Mouse (Mus musculus) Patski (cell line): Measurements from ENCODE around the gene Zzz3. TPM values are rescaled to one million over a fixed set of nuclear protein-coding genes. Genes with fewer than 3 reads are reported as not detected.

ENCODE experiments used
- ATAC-seq: fragments of 100-300 bp; one replicate; pipeline ENCODE4 v1.8.0; 2021
- CTCF ChIA-PET: fragments of 350-600 bp; sonication (Branson Sonifier 250); formaldehyde crosslinking; loops from one replicate; lab custom pipeline; 2022; ENCODE audit warnings: inconsistent platforms; lab: Charles Lee
- POLR2A ChIA-PET: fragments of 350-600 bp; sonication (Branson Sonifier 250); formaldehyde crosslinking; loops from one replicate; lab custom pipeline; 2022; ENCODE audit warnings: antibody characterized with exemption, inconsistent platforms; lab: Charles Lee
- DNase-seq: peaks from one replicate; pipeline ENCODE4 v3.0.0-alpha.2; 2011; ENCODE audit warnings: low read depth, low spot score
- H3K27me3 ChIP-seq: fragments of 371-371 bp; one replicate; pipeline ENCODE4 v1.5.1; 2021
- CTCF ChIP-seq: fragments of 100-300 bp; IDR thresholded peaks from one replicate; pipeline ENCODE4 v1.5.1; 2021
- in situ Hi-C: fragments of 300-500 bp; cut with MboI; formaldehyde crosslinking; loops from 3 replicates; pipeline ENCODE4 v1.11.1; 2018; ENCODE audit warnings: low pct_unique_long_range_greater_than_20kb, mixed read lengths
- polyA plus RNA-seq: library from polyadenylated mRNA; unstranded; gene quantifications from one replicate; pipeline ENCODE4 v1.2.3, GENCODE M21; 2021

Gene Zzz3
- polyA plus RNA-seq, 1 experiment from 2014 or later = 63.4 TPM

DNA sequence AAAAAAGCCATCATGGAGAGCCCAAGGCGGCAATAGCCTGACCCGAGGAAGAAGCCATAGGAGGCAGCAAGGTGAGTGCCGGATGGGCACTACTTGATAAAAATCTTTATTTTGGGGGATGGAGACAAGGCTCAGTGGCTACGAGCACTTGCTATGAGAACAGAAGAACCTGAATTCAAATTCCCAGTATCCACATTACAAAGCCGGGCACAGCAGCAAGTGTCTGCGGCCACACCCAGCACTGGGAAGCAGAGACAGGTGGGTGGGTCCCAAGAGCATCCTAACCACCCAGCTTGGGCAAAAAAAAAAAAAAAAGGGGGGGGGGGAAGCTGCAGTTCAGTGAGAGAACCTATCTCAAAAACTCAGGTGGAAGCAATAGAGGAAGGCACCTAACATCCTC is 85.1 kb downstream of the Zzz3 start:
- ChIA-PET CTCF (interaction anchor here (1.2 to 1.7 kb wide), 3 partner anchors 11 to 232 kb away, joined by 3 to 5 read pairs (median 4); no protein-coding TSS in a partner anchor), POLR2A (interaction anchor here (0.6 kb wide), 1 partner anchor 103 kb away, joined by 3 read pairs; no protein-coding TSS in a partner anchor)
- no peak for TF ChIP-seq CTCF
- ATAC-seq (no peak), DNase-seq (no peak)
- H3K27me3 ChIP-seq = no peaks in the 10 kb centered on the region
- in situ Hi-C loops = no loop called here

DNA sequence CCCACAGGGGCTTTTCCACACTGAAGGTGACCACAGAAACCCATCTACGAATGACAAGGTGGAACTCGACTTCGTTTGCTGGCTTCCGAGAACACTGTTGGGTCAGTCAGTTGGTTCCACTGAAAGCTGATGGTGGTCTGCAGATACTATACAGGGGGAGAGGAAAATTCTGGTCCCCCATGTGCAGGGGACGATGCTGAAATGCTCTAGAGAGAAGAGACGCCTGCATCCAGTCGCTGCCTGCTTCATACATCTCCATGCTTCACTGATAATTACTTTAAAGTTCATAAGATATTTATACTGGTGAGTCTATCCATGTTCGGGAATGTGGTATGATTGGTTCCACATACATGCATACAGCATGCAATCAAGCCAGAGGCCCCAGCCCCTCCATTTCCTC is 86.9 kb downstream of the Zzz3 start:
- CTCF ChIA-PET = interaction anchor here (0.9 to 1.0 kb wide), 2 partner anchors 39 to 87 kb away, joined by 3 read pairs; no protein-coding TSS in a partner anchor
- DNase-seq = no peak
- POLR2A ChIA-PET = interaction anchor here (0.7 kb wide), 1 partner anchor 32 kb away, joined by 3 read pairs; no protein-coding TSS in a partner anchor
- no peak for ATAC-seq
- H3K27me3 ChIP-seq = no peaks in the 10 kb centered on the region
- in situ Hi-C loops = no loop called here
- no peak for TF ChIP-seq CTCF

DNA sequence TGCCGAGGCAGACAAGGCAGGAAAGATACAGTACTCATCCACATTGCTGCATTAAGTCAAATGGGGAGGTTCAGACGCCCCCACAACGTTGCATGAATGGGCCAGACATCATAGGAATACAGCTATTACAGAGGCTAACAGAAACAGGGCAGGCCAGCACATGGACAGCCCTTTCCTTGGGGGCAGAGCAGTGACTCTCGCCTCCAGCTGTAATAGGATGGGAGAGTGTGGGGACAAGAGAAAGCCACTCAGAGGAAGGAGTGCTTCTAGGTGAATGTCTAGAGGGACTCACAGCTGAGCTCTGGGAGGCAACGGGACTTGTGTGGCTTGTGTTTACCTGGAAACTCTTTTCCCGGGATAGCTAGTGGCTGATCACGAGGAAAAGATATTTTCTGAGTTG is 88.5 kb downstream of the Zzz3 start:
- POLR2A ChIA-PET = interaction anchor here (1.2 to 2.1 kb wide), 2 partner anchors 22 to 25 kb away, joined by 3 to 4 read pairs; no protein-coding TSS in a partner anchor
- ATAC-seq (peak; percentile 75), DNase-seq (no peak)
- CTCF ChIA-PET = interaction anchor here (0.8 to 1.6 kb wide), 7 partner anchors 9 to 227 kb away, joined by 3 to 6 read pairs (median 3); no protein-coding TSS in a partner anchor
- in situ Hi-C loops = no loop called here
- H3K27me3 ChIP-seq = no peaks in the 10 kb centered on the region
- TF ChIP-seq CTCF = no peak

DNA sequence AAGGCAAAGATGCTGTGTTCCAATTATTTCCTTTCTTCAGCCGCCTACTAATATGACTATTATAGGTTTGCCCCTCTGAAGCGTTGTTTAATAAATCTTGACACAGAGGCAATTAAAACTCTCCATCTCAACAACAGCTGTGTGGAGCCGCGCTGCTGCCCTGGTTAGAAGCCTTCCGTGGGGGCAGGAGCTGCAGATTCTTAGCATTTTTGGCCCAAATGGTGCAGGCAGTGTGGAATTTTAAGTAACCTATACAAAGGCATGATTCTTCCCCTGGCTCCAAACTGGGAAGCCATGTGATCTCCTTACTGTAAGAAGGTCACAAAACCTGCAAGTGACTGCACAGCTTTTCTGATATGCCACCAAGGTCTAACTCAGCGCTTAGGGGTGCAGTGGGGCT is 88.9 kb downstream of the Zzz3 start:
- ATAC-seq (peak; percentile 85), DNase-seq (no peak)
- ChIA-PET CTCF (interaction anchor here (0.8 to 1.6 kb wide), 8 partner anchors 10 to 226 kb away, joined by 3 to 6 read pairs (median 4); no protein-coding TSS in a partner anchor), POLR2A (interaction anchor here (1.2 to 2.1 kb wide), 3 partner anchors 22 to 26 kb away, joined by 3 to 4 read pairs (median 4); no protein-coding TSS in a partner anchor)
- no peaks in the 10 kb centered on the region for H3K27me3 ChIP-seq
- in situ Hi-C loops = no loop called here
- no peak for TF ChIP-seq CTCF

DNA sequence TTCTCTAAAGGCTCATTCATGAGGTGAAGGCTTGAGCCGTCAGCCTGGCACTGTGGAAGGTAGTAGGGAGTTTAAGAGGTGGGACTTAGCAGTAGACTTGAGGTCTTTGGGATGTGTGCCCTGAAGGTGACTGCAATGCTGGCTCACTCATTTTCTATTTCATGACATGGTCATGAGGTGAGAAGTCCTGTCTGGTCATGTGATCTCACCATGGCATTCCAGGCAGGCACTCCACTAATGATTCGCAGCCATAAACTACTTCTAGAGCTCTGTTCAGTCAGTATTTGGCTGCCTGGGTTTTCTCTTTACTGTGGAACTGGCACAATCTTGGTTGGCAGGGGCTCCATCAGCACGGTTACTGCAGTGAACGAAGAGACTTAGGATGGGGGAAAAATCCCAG is 93.7 kb downstream of the Zzz3 start:
- in situ Hi-C loops = no loop called here
- DNase-seq = no peak
- ATAC-seq = no peak
- no peaks in the 10 kb centered on the region for H3K27me3 ChIP-seq
- CTCF ChIA-PET = interaction anchor here (0.8 to 1.6 kb wide), 9 partner anchors 11 to 262 kb away, joined by 3 to 5 read pairs (median 3); no protein-coding TSS in a partner anchor
- POLR2A ChIA-PET = interaction anchor here (0.6 to 1.8 kb wide), 6 partner anchors 14 to 1368 kb away, joined by 3 to 4 read pairs (median 3); no protein-coding TSS in a partner anchor
- TF ChIP-seq CTCF = no peak

DNA sequence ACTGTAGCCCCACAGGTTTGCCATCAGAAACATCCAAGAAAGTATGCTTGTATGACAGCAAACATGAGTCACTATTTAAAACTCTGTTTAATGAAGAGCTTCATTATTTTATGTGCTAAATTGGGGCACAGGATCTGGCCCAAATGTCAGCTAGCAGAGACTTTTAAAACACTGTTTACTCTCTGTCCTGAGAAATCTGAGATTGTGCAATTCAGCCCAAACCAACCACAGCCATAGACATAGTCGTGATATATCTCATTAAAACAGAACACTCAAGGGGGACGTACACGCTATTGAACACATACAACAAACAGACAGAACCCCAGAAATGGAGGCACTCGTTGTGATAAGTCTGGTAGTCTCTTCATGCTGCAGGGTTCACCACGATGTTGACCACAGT is 95.2 kb downstream of the Zzz3 start:
- TF ChIP-seq CTCF = no peak
- no peaks in the 10 kb centered on the region for H3K27me3 ChIP-seq
- in situ Hi-C loops = no loop called here
- CTCF ChIA-PET = interaction anchor here (0.7 to 1.5 kb wide), 4 partner anchors 12 to 18 kb away, joined by 3 to 5 read pairs (median 5); no protein-coding TSS in a partner anchor
- POLR2A ChIA-PET = interaction anchor here (1.1 to 1.8 kb wide), 2 partner anchors 16 to 21 kb away, joined by 3 to 4 read pairs; no protein-coding TSS in a partner anchor
- ATAC-seq = no peak
- DNase-seq = no peak

DNA sequence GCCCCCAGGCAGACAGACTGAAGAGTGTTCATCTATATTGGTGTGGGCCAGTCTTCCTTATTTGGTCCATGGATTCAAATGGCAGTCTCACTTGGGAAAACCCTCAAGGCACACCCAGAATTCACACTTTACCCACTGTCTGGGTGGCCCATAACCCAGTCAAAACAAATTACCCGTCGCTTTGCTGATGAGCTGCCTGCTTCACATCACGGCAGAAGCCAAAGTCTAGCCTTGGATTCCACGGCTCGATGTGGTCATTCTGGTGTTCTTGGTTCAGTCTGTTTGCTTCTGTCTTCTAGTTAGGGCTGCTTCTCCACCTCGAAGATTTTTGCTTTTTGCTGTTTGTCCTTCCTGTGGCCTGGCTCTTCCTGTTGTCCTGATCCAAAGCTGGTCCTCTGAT is 97.0 kb downstream of the Zzz3 start:
- ChIA-PET POLR2A (no interaction called here), CTCF (interaction anchor here (1.2 to 4.9 kb wide), 2 partner anchors 14 to 17 kb away, joined by 3 to 16 read pairs; no protein-coding TSS in a partner anchor)
- in situ Hi-C loops = no loop called here
- DNase-seq (no peak), ATAC-seq (no peak)
- H3K27me3 ChIP-seq = no peaks in the 10 kb centered on the region
- no peak for TF ChIP-seq CTCF

DNA sequence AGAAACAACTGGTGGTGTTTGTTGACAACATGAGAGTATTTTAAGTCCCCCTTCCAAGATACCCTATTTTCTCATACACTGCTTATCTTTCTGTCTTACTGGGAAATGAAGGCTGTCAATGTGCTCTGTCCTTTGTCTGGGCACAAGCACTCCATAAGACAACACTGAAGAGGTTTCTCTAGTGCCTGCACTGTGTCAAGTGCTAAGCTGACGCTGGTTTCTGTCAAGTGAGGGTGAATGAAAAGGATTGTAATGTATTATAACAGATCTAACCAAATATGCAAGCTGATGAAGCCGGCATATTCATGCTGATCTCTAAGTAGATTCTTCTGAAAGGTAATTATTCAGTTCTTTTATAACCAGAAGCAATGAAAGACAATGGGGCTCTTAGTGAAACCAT is 98.5 kb downstream of the Zzz3 start:
- no peaks in the 10 kb centered on the region for H3K27me3 ChIP-seq
- ATAC-seq (no peak), DNase-seq (no peak)
- no peak for TF ChIP-seq CTCF
- CTCF ChIA-PET = interaction anchor here (1.3 to 4.9 kb wide), 2 partner anchors 10 to 19 kb away, joined by 3 to 16 read pairs; no protein-coding TSS in a partner anchor
- in situ Hi-C loops = no loop called here
- POLR2A ChIA-PET = interaction anchor here (0.5 kb wide), 1 partner anchor 100 kb away, joined by 3 read pairs; no protein-coding TSS in a partner anchor

DNA sequence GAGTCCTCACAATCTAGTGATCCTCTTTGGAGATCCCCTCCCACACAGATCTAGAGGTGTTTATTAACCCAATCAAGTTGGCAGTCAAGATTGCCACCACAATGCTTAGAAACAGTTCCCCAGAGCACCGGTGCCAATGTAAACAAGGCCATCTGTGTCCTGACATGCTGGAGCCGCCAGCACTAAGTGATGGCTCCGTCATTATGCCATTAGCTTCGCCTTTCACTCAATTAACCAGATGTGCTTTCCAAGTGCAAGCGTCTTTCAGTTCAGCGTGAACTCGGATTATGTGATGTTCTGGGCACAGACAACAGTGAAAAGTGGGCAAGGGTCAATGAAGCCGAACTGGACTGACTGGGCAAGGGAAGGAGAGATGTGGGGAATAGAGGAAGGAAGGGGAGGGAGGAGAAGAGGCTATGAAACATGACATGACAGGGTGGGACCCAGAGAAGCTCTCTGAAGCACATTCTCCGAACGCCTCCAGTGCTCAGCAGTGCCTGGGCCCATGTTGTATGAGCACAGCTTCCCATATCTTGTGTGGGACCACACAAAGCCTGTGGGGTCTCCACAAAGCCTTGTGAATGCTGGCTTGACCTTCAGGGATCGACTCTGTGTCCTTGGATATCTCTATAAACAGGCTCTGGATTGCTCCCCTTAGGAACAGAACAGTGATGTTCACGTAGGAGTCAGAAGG is 99.5 kb downstream of the Zzz3 start:
- TF ChIP-seq CTCF = no peak
- ATAC-seq (no peak), DNase-seq (no peak)
- POLR2A ChIA-PET = no interaction called here
- in situ Hi-C loops = no loop called here
- CTCF ChIA-PET = interaction anchor here (1.0 to 4.9 kb wide), 4 partner anchors 9 to 20 kb away, joined by 3 to 16 read pairs (median 3); no protein-coding TSS in a partner anchor
- H3K27me3 ChIP-seq = no peaks in the 10 kb centered on the region

DNA sequence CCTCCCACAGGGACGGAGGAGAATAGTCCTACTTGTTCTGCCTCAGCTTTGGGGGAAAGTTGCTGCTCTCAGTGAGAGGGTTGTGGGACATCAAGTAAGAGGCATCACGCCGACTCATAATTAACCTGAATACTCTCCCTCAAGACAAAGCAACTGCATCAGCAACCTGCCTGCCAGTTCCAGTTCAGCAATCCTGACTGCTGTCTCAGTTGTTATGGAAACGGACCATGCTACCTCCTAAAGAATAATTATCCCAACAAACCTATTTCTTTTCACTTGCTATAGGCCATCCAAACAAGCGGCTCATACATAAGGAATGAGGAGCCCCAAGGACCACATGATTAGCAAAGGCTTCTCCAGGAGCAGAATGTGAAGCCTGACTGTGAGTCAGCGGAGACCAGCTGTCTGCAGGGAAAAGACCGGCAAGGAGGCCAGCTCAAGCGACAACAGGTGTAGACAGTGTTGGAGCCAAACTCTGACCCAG is 100.2 kb downstream of the Zzz3 start:
- DNase-seq = no peak
- H3K27me3 ChIP-seq = no peaks in the 10 kb centered on the region
- POLR2A ChIA-PET = no interaction called here
- ATAC-seq = peak; percentile 28
- CTCF ChIA-PET = interaction anchor here (1.0 to 4.9 kb wide), 3 partner anchors 9 to 20 kb away, joined by 3 to 16 read pairs (median 3); no protein-coding TSS in a partner anchor
- in situ Hi-C loops = no loop called here
- no peak for TF ChIP-seq CTCF
